Mouse (Mus musculus): ENCODE measurements around the gene 1700123O20Rik.

1700123O20Rik gene

GRCm38 (mm10) chr14:54686063-54686521 lies at the start of gene 1700123O20Rik:
Gene 1700123O20Rik (plus strand): TSS chr14:54686216.
- no peak for DNase-seq (ENCODE audit: low spot score)

GRCm38 (mm10) chr14:54636954-54637353 lies 49.1 kb upstream of the 1700123O20Rik start:
- DNase-seq (ENCODE audit: low spot score) = peak; percentile 59

DNA sequence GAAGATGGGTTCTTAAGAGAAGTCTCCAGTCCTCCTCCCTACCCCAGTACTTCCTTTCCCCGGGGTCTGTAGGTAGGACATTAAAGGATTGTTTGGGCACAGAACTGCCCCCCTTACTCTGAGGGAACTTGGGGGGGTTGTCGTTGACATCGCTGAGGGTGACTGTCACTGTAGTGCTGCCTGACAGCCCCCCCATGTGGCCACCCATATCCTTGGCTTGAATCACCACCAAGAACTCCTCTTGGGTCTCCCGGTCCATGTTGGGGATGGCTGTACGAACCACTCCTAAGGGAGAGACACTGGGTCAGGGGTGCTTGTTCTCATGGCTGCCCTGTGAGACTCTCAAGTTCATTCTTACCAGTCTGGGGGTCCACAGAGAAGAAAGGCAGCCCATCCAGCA lies 47.8 kb upstream of the 1700123O20Rik start:
- no peak for DNase-seq (ENCODE audit: low spot score)

DNA sequence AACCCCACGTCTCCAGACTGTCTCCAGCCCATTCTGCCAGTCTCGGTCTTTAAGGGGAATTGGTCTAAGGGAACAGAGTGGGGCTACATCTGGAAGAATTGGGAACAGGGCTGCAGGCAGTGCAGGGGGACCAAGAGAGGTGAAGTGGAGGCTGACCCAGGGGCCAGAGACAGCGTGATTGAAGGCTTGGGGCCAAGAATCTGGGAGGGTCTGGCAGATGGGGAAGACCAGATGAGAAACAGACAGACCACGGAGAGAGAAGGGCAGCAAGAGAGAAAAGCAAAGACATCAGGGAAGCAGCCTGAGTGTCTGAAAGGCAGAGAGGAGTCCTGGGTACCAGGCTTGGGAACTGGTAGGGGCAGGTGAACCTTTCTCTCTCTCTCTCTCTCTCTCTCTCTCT lies 45.9 kb upstream of the 1700123O20Rik start:
- no peak for DNase-seq (ENCODE audit: low spot score)

DNA sequence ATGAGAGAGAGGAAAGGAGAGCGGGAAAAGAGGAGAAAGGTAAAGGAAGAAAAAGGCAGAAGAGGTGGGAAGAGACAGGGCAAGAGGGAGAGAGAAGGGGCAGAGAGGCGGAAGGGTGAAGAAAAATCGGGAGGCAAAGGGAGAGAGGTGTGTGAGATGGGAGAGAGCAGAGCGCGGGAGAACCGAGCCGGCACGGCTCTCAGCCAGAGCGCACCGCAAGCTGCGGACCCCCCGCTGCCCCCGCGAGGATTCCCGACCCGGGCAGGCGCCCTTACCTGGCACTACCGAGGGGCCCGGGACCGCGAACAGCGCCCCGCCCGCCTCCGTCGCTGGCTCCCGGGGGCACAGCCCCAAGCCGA lies 45.1 kb upstream of the 1700123O20Rik start, which contains the start of gene Gm17606:
Gene Gm17606 (plus strand): TSS at position 7 of the 359 bp plus-strand sequence.
- no peak for DNase-seq (ENCODE audit: low spot score)

- DNase-seq (ENCODE audit: low spot score) = peak; percentile 84
Measured at GRCm38 (mm10) chr14:54641305-54641969, 44.6 kb upstream of the 1700123O20Rik start, which contains the start of gene Cdh24. Gene Cdh24 (minus strand): TSS chr14:54641364.

- DNase-seq (ENCODE audit: low spot score) = no peak
Measured at GRCm38 (mm10) chr14:54642224-54642944, 43.6 kb upstream of the 1700123O20Rik start.

- no peak for DNase-seq (ENCODE audit: low spot score)
Measured at GRCm38 (mm10) chr14:54643011-54643410, 43.0 kb upstream of the 1700123O20Rik start.

DNA sequence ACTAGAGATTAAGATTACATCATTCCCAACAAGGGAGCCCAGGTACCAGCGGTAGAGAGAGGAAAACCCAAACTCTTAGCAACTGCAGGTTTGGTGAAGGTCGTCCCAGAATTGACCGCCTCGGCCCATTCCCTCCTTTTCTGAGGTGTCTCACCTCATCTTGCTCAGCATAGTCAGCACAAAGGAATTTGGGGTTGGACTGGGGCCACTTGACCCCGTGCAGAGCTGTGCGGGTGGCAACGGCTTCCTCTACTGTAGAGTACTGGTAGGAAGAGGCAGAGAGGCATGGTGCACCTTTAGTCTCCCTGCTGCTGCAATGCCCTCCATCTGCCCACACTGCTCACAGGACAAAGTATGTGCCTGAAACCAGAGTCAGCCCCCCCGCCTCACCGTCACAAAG lies 41.7 kb upstream of the 1700123O20Rik start:
- no peak for DNase-seq (ENCODE audit: low spot score)

DNA sequence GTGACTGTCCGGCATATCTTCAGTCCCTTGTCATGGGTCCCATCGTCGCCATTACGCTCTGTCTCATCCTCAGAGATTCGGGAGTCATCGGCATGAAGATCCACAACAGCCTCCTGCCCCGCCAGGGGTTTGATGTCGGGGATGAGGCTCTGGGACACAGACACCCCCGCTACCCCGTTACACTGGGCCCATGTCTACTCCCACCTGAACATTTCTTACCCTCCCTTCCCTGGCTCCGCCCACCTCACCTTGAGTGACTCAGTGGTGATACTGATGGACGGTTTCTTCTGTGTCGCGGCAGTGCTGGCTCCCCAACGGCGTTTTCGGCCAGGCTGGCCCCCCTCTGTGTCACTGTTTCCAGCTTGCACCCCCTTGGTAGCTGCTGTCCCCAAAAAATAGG lies 39.6 kb upstream of the 1700123O20Rik start:
- no peak for DNase-seq (ENCODE audit: low spot score)

DNA sequence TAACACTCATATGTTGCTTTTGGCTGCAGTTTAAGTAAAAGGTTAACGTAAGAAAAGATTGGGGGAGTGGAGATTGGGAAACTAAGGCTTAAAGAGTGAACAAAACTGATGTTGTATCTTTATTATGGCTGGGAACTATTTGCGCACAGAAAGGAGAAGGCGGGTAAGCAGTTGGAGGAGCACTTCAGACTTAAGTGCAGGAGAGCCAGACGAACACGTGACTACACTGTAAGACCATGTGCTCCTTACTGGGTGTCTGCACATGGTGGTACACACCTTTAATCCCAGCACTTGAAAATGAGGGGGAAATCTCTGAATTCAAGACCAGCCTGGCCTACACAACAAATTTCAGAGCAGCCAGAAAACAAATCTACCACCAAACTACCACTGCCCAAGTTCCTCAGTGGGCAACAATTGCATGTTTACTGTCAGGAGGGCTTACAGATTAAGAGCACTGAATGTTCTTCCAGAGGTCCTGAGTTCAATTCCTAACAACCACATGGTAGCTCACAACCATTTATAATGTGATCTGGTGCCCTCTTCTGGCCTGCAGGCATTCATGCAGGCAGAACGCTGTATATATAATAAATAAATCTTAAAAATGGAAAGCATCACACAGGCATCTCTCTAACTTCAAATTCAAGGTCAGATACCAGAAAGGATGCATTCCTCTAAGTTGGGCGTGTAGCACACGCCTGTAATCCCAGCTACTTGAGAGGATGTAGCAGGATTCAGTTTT lies 38.9 kb upstream of the 1700123O20Rik start:
- DNase-seq (ENCODE audit: low spot score) = no peak

DNA sequence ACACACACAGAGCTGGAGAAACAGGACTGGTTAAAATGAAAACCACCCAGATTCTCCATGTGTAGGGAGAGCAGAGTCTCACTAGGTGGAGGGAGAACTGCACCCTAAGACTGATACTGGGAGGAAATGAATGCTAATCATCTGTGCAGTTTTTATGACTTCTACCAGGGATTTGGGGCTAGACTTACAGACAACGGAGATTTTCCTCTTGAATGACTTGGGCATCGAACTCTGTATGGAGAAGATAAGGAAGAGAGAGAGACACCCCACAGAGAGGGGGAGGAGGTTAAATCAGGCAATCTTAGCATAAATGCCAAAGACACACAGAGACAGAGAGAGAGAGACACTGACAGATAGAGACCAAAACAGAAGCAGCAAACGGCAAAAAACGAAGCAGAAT lies 38.1 kb upstream of the 1700123O20Rik start:
- DNase-seq (ENCODE audit: low spot score) = no peak

GRCm38 (mm10) chr14:54650621-54651454 lies 35.2 kb upstream of the 1700123O20Rik start:
- peak; percentile 80 for DNase-seq (ENCODE audit: low spot score)

- no peak for DNase-seq (ENCODE audit: low spot score)
Measured at GRCm38 (mm10) chr14:54651556-54651955, 34.5 kb upstream of the 1700123O20Rik start.

GRCm38 (mm10) chr14:54652787-54653186 lies 33.2 kb upstream of the 1700123O20Rik start:
- no peak for DNase-seq (ENCODE audit: low spot score)

DNA sequence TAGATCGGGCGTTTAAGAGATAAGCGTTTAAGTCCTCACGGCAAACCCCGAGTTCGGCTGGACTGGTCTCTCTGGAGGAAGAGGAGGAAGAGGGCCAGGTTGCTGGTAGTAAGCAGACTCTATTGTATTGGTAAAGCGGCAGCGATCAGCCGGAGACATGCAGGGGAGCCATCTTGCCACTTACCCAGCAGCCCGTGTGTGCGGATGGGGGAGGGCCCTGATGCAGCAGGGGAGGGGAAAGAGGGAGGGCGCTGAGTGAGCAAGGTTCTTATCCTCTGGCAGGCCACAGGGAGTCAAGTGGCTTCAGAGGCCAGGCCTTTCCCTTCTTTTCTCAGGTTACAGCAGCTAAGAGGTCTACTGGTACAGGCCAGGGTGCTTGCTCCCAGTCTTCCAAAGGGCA lies 32.5 kb upstream of the 1700123O20Rik start:
- DNase-seq (ENCODE audit: low spot score) = peak; percentile 76

- DNase-seq (ENCODE audit: low spot score) = no peak
Measured at GRCm38 (mm10) chr14:54660009-54660408, 26.0 kb upstream of the 1700123O20Rik start.

GRCm38 (mm10) chr14:54664477-54665222 lies 21.4 kb upstream of the 1700123O20Rik start:
- DNase-seq (ENCODE audit: low spot score) = no peak

GRCm38 (mm10) chr14:54669381-54669780 lies 16.6 kb upstream of the 1700123O20Rik start:
- DNase-seq (ENCODE audit: low spot score) = peak; percentile 27

- peak; percentile 19 for DNase-seq (ENCODE audit: low spot score)
Measured at GRCm38 (mm10) chr14:54674317-54674716, 11.7 kb upstream of the 1700123O20Rik start.

DNA sequence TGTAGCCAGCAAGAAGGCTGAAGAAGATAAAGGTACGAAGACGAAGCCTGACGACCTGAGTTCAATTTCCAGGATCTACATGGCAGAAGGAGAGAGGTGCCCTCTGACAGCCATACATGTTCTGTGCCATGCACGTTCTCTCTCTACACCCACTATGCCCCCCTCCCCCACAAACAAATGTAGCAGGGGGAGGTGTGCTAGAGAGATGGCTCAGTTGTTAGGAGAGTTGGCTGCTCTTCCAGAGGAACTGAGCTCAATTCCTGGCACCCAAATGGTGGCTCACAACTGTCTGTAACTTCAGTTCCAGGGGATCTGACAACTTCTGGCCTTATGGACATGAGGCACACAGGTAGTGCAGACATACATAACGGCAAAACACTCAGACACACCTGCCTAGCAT lies 9.7 kb upstream of the 1700123O20Rik start:
- no peak for DNase-seq (ENCODE audit: low spot score)

Data from urinary bladder, postnatal 25 days (tissue).